Mouse (Mus musculus): ENCODE results near the gene Yes1. TPM values are rescaled to one million over a fixed set of nuclear protein-coding genes. Genes with fewer than 3 reads are reported as not detected.

The Yes1 gene
- total RNA-seq, 2 experiments from 2014 or later = 15.9 to 17.4 TPM

Other genes starting within 250 kb of the Yes1 start
- gene Ppp1cb, start 152.3 kb upstream of the Yes1 start, total RNA-seq (2021) = 100 to 1,000 TPM; 382 to 407 TPM
- gene Pisd, start 174.5 kb downstream of the Yes1 start, total RNA-seq (2021) = 10 to 100 TPM; 57.4 to 60.3 TPM
- not detected for gene Gm20671, start 215.9 kb downstream of the Yes1 start, total RNA-seq (2021)
- gene Prr14l, start 243.1 kb downstream of the Yes1 start, total RNA-seq (2021) = 10 to 100 TPM; 53.3 to 58.4 TPM

Data from layer of hippocampus, postnatal 14 days (tissue).